Mouse (Mus musculus) left cerebral cortex, adult 6 months (tissue): ENCODE measurements around the gene Stard8. TPM values are rescaled to one million over a fixed set of nuclear protein-coding genes. Genes with fewer than 3 reads are reported as not detected.

Source experiments
- long read RNA-seq, 2 experiments: library from polyadenylated mRNA; unstranded; transcript quantifications; one replicate each; pipeline ENCODE4 v2.0.0; 2019 to 2020
- polyA plus RNA-seq: library from polyadenylated mRNA; unstranded; fragments of <200 nt; fragmentation: Nextera tagmentation; gene quantifications from 2 replicates; pipeline ENCODE4 v1.2.3, GENCODE M21; 2021

Gene Stard8
- 11.4 and 11.6 TPM in 2 replicates for polyA plus RNA-seq
- long read RNA-seq, experiment 1, full-length matches to known transcripts = 7 of 50 reads
- long read RNA-seq, experiment 1, partial matches to known transcripts = 13 of 50 reads
- long read RNA-seq, experiment 1, other reads (novel, unspliced or antisense) = 30 of 50 reads
- long read RNA-seq, experiment 2, partial matches to known transcripts = 9 of 10 reads
- long read RNA-seq, experiment 2, other reads (novel, unspliced or antisense) = 1 of 10 reads

GRCm38 (mm10) chrX:99003046-99003445, at the start of gene Stard8:
Gene Stard8, plus strand, starts transcription at chrX:99003248.

Other genes with a start within 250 kb of the Stard8 start
- 9.8 and 10.3 TPM in 2 replicates for gene Ophn1, start 112.2 kb upstream of the Stard8 start, polyA plus RNA-seq
- gene Yipf6, start 66.9 kb upstream of the Stard8 start, polyA plus RNA-seq = 14.3 and 16.9 TPM in 2 replicates
- 3.2 and 5.5 TPM in 2 replicates for gene Efnb1, start 132.9 kb downstream of the Stard8 start, polyA plus RNA-seq